Mouse (Mus musculus) kidney, adult 2 months (tissue): ENCODE measurements around the gene Prss42.
"Not testable (repeated sequence)": the region's sequence is repeated elsewhere in the genome, so short reads cannot be mapped to it uniquely, and the experiment has no call there.

Experiments
- CTCF ChIP-seq: fragments of 200-500 bp; conservative IDR thresholded peaks from 2 replicates; pipeline ENCODE4 v1.5.1; 2011; ENCODE audit warnings: low read depth, mild to moderate bottlenecking, control low read depth, low read length, moderate library complexity, mixed read lengths; ENCODE audit not compliant: insufficient read depth, insufficient read length
- POLR2A ChIP-seq: fragments of 200-500 bp; IDR thresholded peaks from one replicate; pipeline ENCODE4 v1.6.1; 2011; ENCODE audit warnings: low read depth, low read length, control low read depth

GRCm38 (mm10) chr9:110820546-110820945 lies 22.6 kb downstream of the Prss42 start:
- not testable (repeated sequence) for TF ChIP-seq CTCF, POLR2A
